Mouse (Mus musculus) adrenal gland, adult (tissue): Measurements from ENCODE around the gene Tbx6.

Experiments
- DNase-seq, 2 experiments: peaks; one replicate each; pipeline ENCODE4 v3.0.0; 2022 to 2023; ENCODE audit warnings: low spot score in 1 of 2; ENCODE audit not compliant: inconsistent age in 2 of 2

Tbx6 gene

DNA sequence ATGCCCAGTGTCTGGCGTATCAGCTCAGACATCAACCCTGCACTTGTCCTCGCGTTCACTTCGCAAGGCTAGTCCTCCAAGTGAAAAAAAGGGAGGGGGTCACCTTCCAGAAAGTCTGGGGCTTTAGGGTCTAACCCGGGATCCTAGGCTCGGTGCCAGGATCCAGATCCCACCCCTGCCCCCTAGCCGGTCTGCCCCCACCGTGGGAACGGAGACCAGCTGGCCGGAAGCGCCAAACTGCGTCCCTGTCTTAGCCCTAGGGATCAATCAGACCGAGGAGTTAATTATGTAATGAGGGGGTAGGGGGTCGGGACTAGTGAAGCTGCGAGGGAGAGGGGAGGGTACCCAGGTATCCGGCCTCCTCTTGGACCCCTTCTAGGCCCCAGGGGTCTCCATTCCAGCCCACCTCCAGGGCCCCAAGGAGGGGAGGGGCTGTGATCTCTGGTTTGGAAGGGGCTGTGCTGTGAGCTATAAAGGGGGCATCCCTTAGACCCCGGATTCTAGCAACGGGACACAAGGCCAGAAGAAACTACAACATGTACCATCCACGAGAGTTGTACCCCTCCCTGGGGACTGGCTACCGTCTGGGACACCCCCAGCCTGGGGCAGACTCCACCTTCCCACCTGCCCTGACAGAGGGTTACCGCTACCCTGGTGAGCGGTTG, at the start of gene Tbx6:
Gene Tbx6 (plus strand): TSS at position 513 of the 665 bp plus-strand sequence.
- DNase-seq = peak in 1 of 2 experiments; percentile 66

DNA sequence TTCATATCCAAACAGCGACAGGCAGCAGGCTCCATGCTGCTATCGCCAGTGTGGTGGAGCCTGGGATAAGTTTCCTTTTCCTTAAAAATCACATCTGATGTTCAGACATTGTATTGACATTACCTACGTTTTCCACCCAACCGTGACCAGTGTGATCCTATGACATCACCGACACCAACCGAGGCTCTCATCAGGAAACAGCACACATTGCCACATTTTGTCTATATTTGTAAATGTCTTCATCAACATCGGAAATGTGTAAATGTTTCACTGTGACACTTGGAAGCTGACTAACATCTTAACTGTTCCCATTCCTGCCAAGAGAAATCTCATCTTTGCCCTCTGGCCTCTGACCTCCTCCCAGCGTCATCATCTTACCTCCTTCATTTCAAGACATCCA, 45.2 kb upstream of the Tbx6 start:
- no peak for DNase-seq

DNA sequence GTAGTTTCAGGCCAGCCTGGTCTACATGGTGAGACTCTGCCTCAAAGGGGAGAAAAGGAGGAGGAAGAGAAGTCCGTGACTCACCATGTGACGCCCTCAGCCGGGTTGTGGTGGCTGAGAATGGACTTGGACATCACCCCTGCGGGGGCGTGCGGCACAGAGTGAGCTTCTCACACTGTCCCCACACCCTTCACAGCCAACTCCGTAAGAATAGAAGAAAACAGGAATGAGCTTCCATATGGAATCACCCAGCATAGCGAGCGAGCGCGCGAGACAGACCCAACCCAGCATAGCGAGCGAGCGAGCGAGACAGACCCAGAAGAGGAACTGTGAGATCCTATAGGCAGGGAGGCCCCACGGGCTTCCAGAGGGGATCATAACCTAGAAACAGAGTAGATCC, 41.7 kb upstream of the Tbx6 start:
- DNase-seq = no peak

DNA sequence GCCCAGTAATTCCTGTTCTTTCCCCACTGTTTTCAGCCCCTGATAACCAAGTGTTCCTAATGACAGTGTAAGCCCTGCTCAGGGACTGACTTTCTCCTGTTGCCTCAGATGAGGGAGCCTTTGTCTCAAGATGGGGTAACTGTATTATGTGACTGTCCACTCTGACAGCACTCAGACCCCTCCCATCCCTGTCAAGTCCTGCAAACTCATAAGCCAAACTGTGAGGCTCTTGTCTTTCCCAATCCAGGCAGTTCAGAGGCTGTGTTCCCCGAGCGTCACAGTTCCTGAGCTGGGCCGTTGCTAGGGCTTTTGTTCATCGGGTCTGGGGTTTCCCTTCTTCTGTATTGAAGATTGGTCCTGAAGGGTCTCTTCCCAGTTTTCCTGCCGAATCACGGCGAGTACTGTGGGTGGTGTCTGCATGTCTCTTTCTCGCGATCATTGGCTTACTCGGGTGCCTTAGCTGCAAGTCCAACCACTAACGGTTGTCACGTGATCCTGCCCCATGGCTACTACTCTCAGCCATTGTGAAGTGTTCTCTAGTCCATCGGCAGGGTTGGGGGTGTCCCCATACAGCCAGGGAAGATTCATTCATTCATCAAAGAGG, 41.0 kb upstream of the Tbx6 start:
- DNase-seq = no peak

DNA sequence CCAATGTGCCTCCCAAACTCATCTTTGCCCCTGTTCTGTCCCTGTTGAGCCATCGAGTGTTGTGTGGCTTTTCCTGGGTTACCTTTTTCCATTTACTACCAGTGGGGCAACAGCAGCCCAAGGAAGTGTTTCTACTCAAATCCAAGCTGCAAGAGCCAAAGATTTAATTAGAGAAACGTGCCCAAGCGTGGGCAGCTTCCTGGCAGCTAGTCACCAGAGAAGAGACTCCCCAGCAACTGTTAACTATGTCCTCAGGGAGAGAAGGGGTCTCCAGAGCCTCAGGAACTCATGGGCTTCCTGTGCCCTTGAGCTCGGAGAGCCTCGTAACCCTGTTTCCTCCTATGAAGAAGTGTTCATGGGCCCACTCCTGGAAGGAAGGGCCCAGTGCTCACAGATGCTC, 40.3 kb upstream of the Tbx6 start:
- DNase-seq = no peak

DNA sequence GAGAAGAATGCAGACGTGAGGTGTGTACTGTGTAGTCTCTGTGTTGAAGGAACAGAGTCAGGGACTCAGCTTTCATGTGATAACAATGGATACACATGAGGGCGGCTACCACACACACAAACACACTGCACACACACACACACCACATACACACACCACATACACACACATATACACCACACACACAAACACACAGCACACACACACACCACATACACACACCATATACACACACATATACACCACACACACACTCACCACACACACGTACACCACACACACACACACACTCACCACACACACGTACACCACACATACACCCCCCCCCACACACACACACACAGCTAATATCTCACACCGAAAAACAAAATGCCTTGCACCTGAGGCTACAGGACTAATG, 39.8 kb upstream of the Tbx6 start:
- DNase-seq = no peak

DNA sequence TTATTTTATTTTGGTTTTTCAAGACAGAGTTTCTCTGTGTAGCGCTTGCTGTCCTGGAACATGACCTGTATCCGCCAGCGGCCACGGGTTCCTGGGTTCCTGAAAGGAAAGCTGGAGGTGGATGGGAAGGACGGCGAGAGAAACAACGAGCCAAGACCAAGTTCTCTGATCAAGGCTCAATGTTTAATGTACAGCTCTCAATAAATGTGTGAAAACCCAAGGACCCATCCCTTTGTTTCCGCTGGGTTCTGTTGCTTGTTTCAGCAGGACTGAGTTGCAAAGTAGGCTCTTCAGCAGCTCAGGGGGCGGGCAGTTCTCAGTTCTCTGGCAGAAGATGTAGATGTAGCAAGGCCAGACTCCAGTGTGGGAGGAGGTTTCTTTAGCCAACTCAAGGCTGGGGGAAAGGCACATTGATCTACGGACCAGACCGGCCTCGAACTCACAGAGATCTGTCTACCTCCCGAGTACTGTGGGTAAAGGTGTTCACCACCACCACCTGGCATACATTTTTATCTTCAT, 39.3 kb upstream of the Tbx6 start:
- no peak for DNase-seq

DNA sequence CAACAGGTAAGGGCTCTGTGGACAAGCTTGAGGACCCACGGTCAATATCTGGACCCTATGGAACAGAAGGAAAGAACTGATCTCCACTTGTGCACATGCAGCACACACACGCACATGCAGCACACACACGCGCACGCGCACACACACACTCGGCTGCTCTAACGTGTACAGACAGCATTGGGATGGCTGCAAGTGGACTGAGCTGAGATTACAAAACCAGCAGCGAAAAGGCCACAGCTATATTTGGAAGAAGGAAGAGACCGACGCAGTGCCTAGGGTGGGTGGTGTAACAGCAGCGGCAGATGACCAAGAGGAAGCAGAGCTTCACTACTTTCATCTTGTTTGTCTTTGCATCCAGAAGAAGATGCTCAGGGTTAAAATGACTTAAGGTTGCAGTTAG, 35.2 kb upstream of the Tbx6 start:
- DNase-seq = no peak

DNA sequence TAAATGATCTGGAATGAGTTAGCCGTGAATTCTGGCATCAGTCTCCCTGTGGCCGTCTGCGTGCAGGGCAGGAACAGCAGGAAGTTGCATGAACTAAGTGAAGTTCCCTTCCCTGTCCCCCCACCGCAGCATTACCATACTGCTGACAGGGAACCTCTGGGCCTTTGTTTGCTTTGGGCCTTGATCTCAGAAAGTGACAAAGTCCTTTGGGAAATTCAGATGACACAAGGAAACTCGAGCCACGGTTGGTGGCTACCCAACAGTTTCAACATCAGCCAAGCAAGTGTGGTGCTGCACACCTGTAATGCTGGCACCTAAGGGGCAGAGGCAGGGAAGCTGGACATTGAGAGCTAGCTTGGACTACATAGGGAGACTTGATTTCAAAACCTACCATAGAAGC, 34.5 kb upstream of the Tbx6 start:
- DNase-seq = no peak

DNA sequence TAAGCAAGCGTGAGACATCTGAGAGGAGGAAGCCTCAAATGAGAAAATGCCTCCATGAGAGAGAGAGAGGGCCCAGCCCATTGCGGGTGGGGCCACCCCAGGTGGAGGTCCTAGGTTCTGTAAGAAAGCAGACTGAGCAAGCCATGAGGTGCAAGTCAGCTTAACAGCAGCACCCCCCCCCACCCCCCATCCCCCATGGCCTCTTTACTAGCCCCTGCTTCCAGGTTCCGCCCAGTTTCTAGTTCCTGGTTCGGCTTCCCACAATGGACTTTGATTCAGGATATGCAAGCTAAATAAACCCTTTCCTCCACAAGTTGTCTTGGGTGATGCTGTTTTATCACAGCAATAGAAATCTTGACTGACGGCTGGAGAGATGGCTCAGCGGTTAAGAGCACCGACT, 32.5 kb upstream of the Tbx6 start:
- DNase-seq = no peak

DNA sequence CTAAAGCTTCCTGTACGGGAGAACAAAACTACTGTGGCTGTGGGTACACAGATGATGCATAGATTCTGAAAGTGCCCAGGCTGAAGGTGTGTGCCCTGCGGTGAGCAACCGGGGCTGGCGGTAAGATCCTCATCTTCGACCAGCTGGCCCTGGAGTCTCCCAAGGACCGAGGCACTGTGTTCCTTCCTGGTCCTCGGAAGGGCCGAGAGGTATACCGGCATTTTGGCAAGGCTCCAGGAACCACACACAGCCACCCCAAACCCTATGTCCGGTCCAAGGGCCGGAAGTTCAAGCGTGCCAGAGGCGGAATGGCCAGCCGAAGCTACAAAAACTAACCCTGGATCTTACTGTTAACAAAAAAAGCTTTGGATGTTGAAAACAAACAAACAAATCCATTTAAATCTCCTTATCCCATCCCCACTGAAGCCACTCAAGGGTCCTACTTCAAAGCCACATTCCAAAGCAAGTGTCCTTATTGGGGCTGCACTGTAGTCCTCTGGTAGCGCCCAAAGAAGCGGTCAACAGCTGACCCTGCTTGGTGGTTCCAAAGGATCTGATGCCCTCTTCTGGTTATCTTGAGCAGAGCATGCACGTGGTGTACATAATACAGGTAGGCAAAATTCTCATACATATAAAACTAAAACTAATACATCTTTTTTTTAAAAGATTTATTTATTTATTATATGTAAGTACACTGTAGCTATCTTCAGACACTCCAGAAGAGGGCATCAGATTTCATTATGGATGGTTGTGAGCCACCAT, 31.5 kb upstream of the Tbx6 start:
- DNase-seq = no peak

DNA sequence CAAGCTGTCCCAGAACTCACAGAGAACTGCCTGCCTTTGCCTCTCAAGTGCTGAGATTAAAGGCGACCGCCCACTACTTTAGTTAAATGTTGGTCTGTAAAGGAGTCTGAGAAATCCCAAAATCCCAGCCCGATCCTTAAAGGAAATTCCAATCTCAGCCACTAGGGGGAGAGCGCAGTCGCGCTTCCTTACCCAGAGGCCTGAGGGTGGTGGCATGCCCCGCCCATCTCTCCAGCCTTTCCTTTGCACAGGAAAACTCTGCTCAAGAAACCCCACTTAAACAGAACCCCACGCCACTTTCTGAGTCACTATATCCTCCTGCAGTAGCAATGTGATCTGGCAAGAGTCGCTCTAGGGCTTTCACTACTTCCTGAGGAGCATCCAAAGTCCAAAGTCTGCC, 26.4 kb upstream of the Tbx6 start:
- peak; percentile 72 to 93 for DNase-seq

DNA sequence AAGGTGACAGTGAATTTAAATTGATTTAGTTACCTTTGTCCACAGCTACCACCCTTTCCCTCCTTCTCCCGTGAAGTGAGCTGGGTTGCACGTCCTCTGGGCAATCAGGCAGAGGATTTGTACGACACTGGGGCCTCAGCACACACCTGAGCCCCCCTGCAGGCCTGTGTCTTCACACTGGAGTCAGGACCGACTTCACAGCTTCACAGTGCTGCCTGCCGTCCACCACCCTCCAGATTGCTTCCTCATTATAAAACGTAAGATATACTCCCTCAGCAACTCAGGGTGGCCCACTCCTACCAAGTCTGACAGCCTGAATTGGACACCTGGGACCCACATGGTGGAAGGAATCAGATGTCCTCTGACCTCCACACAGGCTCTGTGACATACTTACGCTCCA, 22.7 kb upstream of the Tbx6 start:
- DNase-seq = peak in 1 of 2 experiments; percentile 29

DNA sequence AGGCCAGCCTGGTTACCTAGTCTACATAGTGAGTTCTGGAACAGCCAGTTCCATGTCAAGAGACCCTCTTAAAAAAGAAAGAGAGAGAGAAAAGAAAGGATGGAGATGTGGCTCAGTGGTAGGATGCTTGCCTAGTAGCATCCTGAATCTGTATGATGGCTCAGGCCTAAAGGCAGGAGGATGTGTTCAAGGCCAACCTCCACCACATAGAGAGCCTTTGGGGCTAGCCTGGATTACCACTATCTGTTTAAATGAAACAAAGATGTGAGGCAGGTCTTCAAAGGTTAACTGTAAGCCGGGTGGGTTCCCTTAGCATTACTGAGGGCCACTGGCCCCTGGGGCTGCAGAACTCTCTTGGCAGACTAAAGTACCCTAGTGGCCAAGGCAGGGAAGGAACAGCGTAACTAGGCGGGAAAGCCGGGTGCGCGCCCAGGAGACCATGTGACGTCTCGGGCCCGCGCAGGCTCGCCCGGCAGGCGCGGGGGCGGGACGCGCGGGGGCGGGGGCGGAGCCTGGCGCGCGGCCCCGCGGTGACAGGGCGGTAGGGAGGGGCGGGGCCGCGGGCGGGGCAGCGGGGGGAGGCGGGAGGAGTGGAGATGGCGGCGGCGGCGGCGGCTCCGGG, 22.1 kb upstream of the Tbx6 start, which contains the start of gene Mapk3:
Gene Mapk3 (plus strand): TSS at position 552 of the 622 bp plus-strand sequence.
- peak; percentile 93 to 96 for DNase-seq

DNA sequence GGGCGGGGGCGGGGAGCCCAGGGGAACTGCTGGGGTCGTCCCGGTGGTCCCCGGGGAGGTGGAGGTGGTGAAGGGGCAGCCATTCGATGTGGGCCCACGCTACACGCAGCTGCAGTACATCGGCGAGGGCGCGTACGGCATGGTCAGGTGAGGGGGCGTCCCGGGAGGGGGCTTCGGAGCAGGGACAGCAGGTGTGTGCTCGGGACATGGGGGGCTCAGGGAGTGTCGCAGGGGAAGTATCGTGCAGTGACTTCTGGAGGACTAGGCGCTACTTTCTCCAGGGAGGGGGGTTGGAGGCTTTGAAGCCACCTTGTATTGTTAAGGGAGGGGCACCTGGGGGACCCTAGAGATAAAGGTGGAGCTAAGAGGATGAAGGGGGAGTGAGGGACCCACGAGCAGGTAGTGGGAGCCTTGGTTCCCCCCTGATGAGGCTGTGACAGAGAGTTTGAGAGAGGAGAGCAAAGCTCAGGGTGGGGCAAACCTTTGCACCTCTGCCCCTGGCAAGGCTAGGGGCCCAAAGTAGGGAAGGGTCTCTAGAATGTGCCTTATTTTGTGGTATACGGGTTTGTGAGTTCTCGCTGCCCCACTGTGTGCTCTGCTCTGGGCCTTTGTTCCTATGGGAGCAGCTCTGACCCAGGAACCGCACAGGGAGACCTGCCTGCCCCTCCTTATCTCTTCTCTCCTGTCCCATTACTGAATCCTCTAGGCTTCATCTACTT, 21.5 kb upstream of the Tbx6 start:
- no peak for DNase-seq

DNA sequence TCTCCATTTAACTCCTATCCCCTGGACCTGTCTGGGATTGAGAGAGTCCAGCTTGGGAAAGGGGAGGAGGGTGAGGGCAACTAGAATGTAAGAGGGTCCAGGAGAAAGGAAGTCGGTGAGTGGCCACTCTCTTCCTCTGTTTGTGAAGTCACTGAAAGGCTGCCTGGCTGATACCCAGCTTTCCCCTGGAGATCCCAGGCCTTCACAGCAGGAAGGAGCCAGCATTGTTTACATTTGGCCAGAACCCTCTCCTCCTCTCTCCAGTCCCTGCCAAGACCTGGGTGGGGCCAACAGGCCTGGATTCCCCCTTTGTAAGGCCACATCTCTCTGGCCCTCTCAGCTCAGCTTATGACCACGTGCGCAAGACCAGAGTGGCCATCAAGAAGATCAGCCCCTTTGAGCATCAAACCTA, 20.9 kb upstream of the Tbx6 start:
- peak; percentile 72 to 89 for DNase-seq

DNA sequence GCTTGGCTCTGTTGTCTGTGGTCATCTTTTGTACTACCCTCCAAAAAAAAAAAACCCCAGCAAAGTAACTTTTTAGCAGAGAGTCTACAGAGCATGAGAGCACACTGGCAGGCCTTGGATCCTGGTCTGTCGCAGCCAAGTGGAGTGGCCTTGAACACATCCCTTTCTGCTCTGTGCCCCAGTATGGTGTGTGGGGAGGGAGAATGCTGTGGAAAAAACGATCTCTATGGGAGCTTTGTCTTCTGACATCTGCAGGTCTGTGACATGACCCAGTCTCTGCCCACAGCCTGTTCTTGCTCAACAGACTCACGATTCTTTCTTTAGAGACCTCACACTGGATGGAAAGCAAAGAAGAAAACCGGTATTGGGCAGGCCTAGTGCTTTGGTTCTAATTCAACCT, 20.3 kb upstream of the Tbx6 start:
- peak; percentile 65 to 80 for DNase-seq

DNA sequence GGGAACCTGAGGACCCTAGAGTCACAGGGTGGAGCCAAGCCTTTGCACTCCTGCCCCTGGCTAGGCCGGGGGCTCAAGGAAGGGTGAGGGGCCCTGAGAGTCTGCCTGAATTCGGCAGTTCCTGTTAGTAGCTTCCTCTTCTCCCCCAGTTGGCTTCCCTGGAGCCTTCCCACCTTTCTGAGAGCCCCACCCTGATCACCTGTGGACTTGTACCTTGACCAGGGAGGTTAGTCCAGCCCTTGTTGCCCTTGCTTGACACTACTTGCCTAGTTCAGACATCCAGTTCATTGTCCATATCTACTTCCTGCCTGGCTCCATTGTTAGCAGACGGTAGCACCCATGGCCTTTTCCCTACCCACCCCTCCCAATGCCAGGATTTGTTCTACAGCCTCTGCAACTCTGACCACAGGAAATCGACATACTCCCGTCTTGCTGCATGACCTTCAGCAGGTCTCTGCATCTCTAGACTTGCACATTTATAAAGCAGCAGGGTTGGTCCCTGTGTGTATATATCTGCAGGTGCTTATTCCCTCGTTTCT, 19.7 kb upstream of the Tbx6 start:
- peak in 1 of 2 experiments; percentile 43 for DNase-seq

DNA sequence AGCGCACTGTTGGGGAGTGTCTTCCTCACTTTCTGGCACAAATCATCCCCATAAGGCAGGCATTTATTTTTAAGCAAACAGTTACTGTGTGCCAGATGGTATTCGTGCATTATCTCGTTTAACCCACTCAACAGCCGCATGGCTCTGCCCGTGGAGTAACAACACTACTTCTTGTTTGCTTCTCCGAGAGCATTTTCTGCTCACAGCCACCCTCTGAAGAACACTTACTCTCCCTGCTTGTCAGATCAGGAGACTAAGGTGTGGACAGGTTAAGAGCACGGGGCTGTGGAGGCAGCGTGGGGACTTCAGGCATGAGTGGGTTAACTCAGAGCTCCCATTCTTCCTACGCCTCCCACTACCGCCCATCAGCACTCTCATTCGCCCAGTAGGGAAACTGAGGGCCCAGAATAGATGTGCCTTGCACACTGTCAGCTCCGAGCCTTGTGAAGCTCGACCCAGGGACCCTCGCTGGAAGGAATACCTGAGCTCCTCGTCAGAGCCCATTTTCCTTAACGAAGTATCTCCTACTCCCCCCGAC, 18.7 kb upstream of the Tbx6 start:
- peak in 1 of 2 experiments; percentile 29 for DNase-seq

DNA sequence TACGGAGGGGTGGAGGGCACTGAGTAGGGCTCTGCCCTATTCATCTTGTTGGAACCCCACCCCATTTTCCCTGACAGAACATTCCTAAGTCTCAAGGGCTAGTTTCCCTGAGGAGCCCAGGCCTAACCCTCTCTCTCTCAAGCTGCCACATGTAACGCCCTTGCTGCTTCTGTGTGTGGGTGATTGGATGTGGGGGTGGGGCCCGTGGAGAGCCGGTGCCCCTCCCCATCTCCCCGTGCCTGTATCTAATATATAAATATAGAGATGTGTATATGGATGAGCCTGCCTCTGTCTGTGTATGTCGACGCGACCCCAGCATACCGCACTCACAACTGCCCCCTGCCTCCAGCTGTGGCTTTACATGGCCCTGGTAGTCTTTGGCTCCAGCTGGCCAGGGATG, 15.7 kb upstream of the Tbx6 start:
- no peak for DNase-seq
